Mouse (Mus musculus): ENCODE results near the gene Gm42878.
"Not testable (repeated sequence)": the region's sequence is repeated elsewhere in the genome, so short reads cannot be mapped to it uniquely, and the experiment has no call there.

The Gm42878 gene

GRCm38 (mm10) chr5:121564468-121564895 is 19.2 kb upstream of the Gm42878 start:
- peak; percentile 80 for DNase-seq (ENCODE audit: low read depth, low spot score)

- DNase-seq (ENCODE audit: low read depth, low spot score): no peak
Measured at GRCm38 (mm10) chr5:121562436-121562835, 17.2 kb upstream of the Gm42878 start.

GRCm38 (mm10) chr5:121549196-121549595 is 3.9 kb upstream of the Gm42878 start:
- no peak for DNase-seq (ENCODE audit: low read depth, low spot score)

- no peak for DNase-seq (ENCODE audit: low read depth, low spot score)
Measured at GRCm38 (mm10) chr5:121547084-121547483, 1.8 kb upstream of the Gm42878 start.

GRCm38 (mm10) chr5:121546530-121546895 is 1.2 kb upstream of the Gm42878 start:
- peak; percentile 45 for DNase-seq (ENCODE audit: low read depth, low spot score)

GRCm38 (mm10) chr5:121545793-121546529 is 679 bp upstream of the Gm42878 start, which contains the start of gene Mapkapk5:
TSS of gene Mapkapk5 (minus strand) at chr5:121545905.
- DNase-seq (ENCODE audit: low read depth, low spot score): peak; percentile 97

- DNase-seq (ENCODE audit: low read depth, low spot score): no peak
Measured at GRCm38 (mm10) chr5:121543370-121543769, 1.9 kb downstream of the Gm42878 start.

GRCm38 (mm10) chr5:121541235-121541634 is 4.0 kb downstream of the Gm42878 start:
- no peak for DNase-seq (ENCODE audit: low read depth, low spot score)

GRCm38 (mm10) chr5:121540066-121540465 is 5.2 kb downstream of the Gm42878 start:
- no peak for DNase-seq (ENCODE audit: low read depth, low spot score)

GRCm38 (mm10) chr5:121537588-121537987 is 7.7 kb downstream of the Gm42878 start:
- DNase-seq (ENCODE audit: low read depth, low spot score): no peak

GRCm38 (mm10) chr5:121536921-121537555 is 8.2 kb downstream of the Gm42878 start:
- no peak for DNase-seq (ENCODE audit: low read depth, low spot score)

- no peak for DNase-seq (ENCODE audit: low read depth, low spot score)
Measured at GRCm38 (mm10) chr5:121535116-121535515, 10.2 kb downstream of the Gm42878 start.

- DNase-seq (ENCODE audit: low read depth, low spot score): no peak
Measured at GRCm38 (mm10) chr5:121534521-121534920, 10.8 kb downstream of the Gm42878 start.

GRCm38 (mm10) chr5:121526961-121527360 is 18.3 kb downstream of the Gm42878 start:
- DNase-seq (ENCODE audit: low read depth, low spot score): no peak

GRCm38 (mm10) chr5:121526526-121526925 is 18.8 kb downstream of the Gm42878 start:
- DNase-seq (ENCODE audit: low read depth, low spot score): no peak

- DNase-seq (ENCODE audit: low read depth, low spot score): no peak
Measured at GRCm38 (mm10) chr5:121525774-121526450, 19.4 kb downstream of the Gm42878 start.

GRCm38 (mm10) chr5:121519758-121520157 is 25.5 kb downstream of the Gm42878 start:
- not testable (repeated sequence) for DNase-seq (ENCODE audit: low read depth, low spot score)

- no peak for DNase-seq (ENCODE audit: low read depth, low spot score)
Measured at GRCm38 (mm10) chr5:121518983-121519382, 26.3 kb downstream of the Gm42878 start.

GRCm38 (mm10) chr5:121510009-121510408 is 35.3 kb downstream of the Gm42878 start:
- no peak for DNase-seq (ENCODE audit: low read depth, low spot score)

GRCm38 (mm10) chr5:121506846-121507245 is 38.4 kb downstream of the Gm42878 start:
- no peak for DNase-seq (ENCODE audit: low read depth, low spot score)

GRCm38 (mm10) chr5:121503231-121503630 is 42.1 kb downstream of the Gm42878 start, which contains the start of gene Adam1b:
TSS of gene Adam1b (minus strand) at chr5:121503435.
- no peak for DNase-seq (ENCODE audit: low read depth, low spot score)

GRCm38 (mm10) chr5:121501424-121501996 is 43.8 kb downstream of the Gm42878 start:
- not testable (repeated sequence) for DNase-seq (ENCODE audit: low read depth, low spot score)
